Mouse (Mus musculus) CH12.LX (cell line): ENCODE measurements at regions not wholly inside any gene's neighbourhood (a gene's known extent, or its start where the extent isn't known, plus 50 kb on each side); places are given as distances from the start of the nearest gene placed in this dataset.

Experiments used
- DNase-seq: peaks from one replicate; pipeline ENCODE4 v3.0.0-alpha.2; 2013; ENCODE audit errors: extremely low read depth
- H3K27ac ChIP-seq: 2 replicates; pipeline ENCODE4 v1.5.1; 2012; ENCODE audit warnings: low read depth, mild to moderate bottlenecking, control low read depth, moderate library complexity; ENCODE audit not compliant: insufficient read depth
- H3K27me3 ChIP-seq: replicated peaks from 2 replicates; pipeline ENCODE3; 2012; ENCODE audit warnings: inconsistent platforms
- H3K36me3 ChIP-seq, 2 experiments: replicated peaks in 1 of 2; 2 replicates each; pipeline versions ENCODE3 to v1.6.1; 2012; ENCODE audit warnings: inconsistent platforms in 1 of 2, low read length in 1 of 2, mild to moderate bottlenecking in 1 of 2, mixed read lengths in 1 of 2, moderate library complexity in 1 of 2; ENCODE audit not compliant: control insufficient read depth in 1 of 2, insufficient read depth in 1 of 2
- H3K4me1 ChIP-seq, 2 experiments: 2 replicates each; pipeline ENCODE4 v1.6.1; 2012; ENCODE audit warnings: inconsistent platforms in 1 of 2, moderate library complexity in 1 of 2; ENCODE audit not compliant: insufficient read depth in 2 of 2, control insufficient read depth in 1 of 2
- H3K4me2 ChIP-seq: 2 replicates; pipeline ENCODE4 v1.6.1; 2012; ENCODE audit warnings: low read depth, mild to moderate bottlenecking, control low read depth; ENCODE audit not compliant: poor library complexity, insufficient read depth, severe bottlenecking
- H3K4me3 ChIP-seq, 3 experiments: fragments of 150-350 bp in 1 of 3; sonication (generic) in 1 of 3; replicated peaks in 1 of 3; 2 replicates each; pipeline versions ENCODE3 to v1.5.1; 2011 to 2012; ENCODE audit warnings: low read depth in 2 of 3, low read length in 2 of 3, mild to moderate bottlenecking in 2 of 3, moderate library complexity in 2 of 3, control low read depth in 1 of 3, improper control_type of control experiment in 1 of 3, inconsistent platforms in 1 of 3, mixed read lengths in 1 of 3; ENCODE audit not compliant: poor library complexity in 1 of 3
- H3K79me2 ChIP-seq: replicated peaks from 2 replicates; pipeline ENCODE4 v1.6.1; 2012; ENCODE audit warnings: mild to moderate bottlenecking, moderate library complexity; ENCODE audit not compliant: control insufficient read depth, poor library complexity, insufficient read depth, severe bottlenecking; ENCODE audit errors: extremely low read depth
- H3K9ac ChIP-seq: 2 replicates; pipeline ENCODE4 v1.6.1; 2012; ENCODE audit warnings: low read depth, mild to moderate bottlenecking, control low read depth, moderate library complexity; ENCODE audit not compliant: insufficient read depth
- H3K9me3 ChIP-seq: replicated peaks from 2 replicates; pipeline ENCODE3; 2012; ENCODE audit warnings: low read length, inconsistent platforms, mixed read lengths
- CHD1 ChIP-seq: IDR thresholded peaks from 2 replicates; pipeline ENCODE4 v1.6.1; 2012; ENCODE audit warnings: low read depth, low read length, improper control_type of control experiment, inconsistent platforms
- CHD2 ChIP-seq: IDR thresholded peaks from 2 replicates; pipeline ENCODE4 v1.6.1; 2011; ENCODE audit warnings: low read length, improper control_type of control experiment
- E2F4 ChIP-seq: IDR thresholded peaks from 2 replicates; pipeline ENCODE4 v1.6.1; 2011; ENCODE audit warnings: low read depth, low read length, improper control_type of control experiment; ENCODE audit not compliant: insufficient replicate concordance
- GABPA ChIP-seq: IDR thresholded peaks from 2 replicates; pipeline ENCODE4 v1.6.1; 2012; ENCODE audit warnings: low read depth, low read length, improper control_type of control experiment, inconsistent platforms; ENCODE audit not compliant: insufficient replicate concordance
- IRF4 ChIP-seq: IDR thresholded peaks from 2 replicates; pipeline ENCODE4 v1.6.1; 2014; ENCODE audit warnings: low read depth, mild to moderate bottlenecking, inconsistent platforms, low read length, improper control_type of control experiment
- JUN ChIP-seq: IDR thresholded peaks from 2 replicates; pipeline ENCODE4 v1.6.1; 2011; ENCODE audit warnings: low read depth, mild to moderate bottlenecking, low read length, improper control_type of control experiment, moderate library complexity; ENCODE audit not compliant: insufficient read depth
- JUND ChIP-seq: conservative IDR thresholded peaks from 2 replicates; pipeline ENCODE4 v1.6.1; 2011; ENCODE audit warnings: low read depth, low read length, improper control_type of control experiment
- MAFK ChIP-seq: IDR thresholded peaks from 2 replicates; pipeline ENCODE4 v1.6.1; 2011; ENCODE audit warnings: low read length, improper control_type of control experiment; ENCODE audit not compliant: insufficient replicate concordance
- MAZ ChIP-seq: IDR thresholded peaks from 2 replicates; pipeline ENCODE4 v1.6.1; 2012; ENCODE audit warnings: low read depth, mild to moderate bottlenecking, inconsistent platforms, low read length, improper control_type of control experiment, moderate library complexity
- TBP ChIP-seq: conservative IDR thresholded peaks from 2 replicates; pipeline ENCODE4 v1.6.1; 2011; ENCODE audit warnings: low read depth, low read length, improper control_type of control experiment
- TCF12 ChIP-seq: IDR thresholded peaks from 2 replicates; pipeline ENCODE4 v1.6.1; 2014; ENCODE audit warnings: low read depth, mild to moderate bottlenecking, inconsistent platforms, low read length, improper control_type of control experiment
- USF2 ChIP-seq: conservative IDR thresholded peaks from 2 replicates; pipeline ENCODE4 v1.6.1; 2011; ENCODE audit warnings: low read depth, low read length, improper control_type of control experiment
- ZMIZ1 ChIP-seq: IDR thresholded peaks from 2 replicates; pipeline ENCODE4 v1.6.1; 2012; ENCODE audit warnings: low read depth, mild to moderate bottlenecking, inconsistent platforms, low read length, improper control_type of control experiment
- dilution Hi-C: fragments of 300-500 bp; cut with MboI; formaldehyde crosslinking; loops from 2 replicates; pipeline ENCODE4 v1.14.3; 2020; ENCODE audit warnings: low sequenced_read_pairs; ENCODE audit not compliant: extremely low pct_unique_long_range_greater_than_20kb, extremely low pct_ligation_motif_present
- in situ Hi-C: fragments of 300-500 bp; cut with MboI; formaldehyde crosslinking; loops from 3 replicates; pipeline ENCODE4 v1.14.3; 2019; ENCODE audit warnings: low sequenced_read_pairs, low pct_ligation_motif_present, low pct_unique_long_range_greater_than_20kb, mixed read lengths

GRCm38 (mm10) chr19:54462480-54462879, 418.5 kb downstream of the Adra2a start:
- no peak for DNase-seq
- in situ Hi-C loops = no loop called here

DNA sequence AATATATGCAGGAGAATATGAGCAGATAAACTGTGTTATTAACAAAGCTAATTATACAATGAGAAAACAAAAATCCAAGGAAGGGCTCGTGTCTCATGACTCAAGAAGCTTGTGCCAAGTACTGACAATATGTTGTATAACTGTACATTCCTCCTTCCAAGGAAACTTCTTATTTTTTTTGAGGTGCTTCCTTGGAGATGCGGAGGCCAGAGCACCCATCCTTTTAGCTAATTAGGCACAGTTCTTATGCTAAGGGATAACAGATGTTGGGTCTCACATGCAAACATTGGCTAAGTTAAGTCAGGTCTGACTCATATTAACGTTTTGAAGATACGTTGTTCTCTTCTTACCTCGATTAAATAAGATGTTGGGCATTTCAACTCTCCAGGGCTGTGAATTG, 426.1 kb downstream of the Adra2a start:
- Histone ChIP-seq H3K4me1 (peaks cover 0 to 5% of the 10 kb centered on the region in 2 experiments; a peak in 1 of 4 replicates), H3K9me3 (no peaks in the 10 kb centered on the region), H3K36me3 (no peaks in the 10 kb centered on the region), H3K27ac (no peak overlapping the region), H3K9ac (no peak overlapping the region), H3K79me2 (no peaks in the 10 kb centered on the region), H3K4me2 (no peak overlapping the region), H3K4me3 (no peak overlapping the region), H3K27me3 (no peaks in the 10 kb centered on the region)
- dilution Hi-C loops (no loop called here), in situ Hi-C loops (no loop called here)
- no peak for DNase-seq
- no peak for TF ChIP-seq USF2
- no peak for TF ChIP-seq JUN

More at GRCm38 (mm10) chr19:54462480-54462879, 418.5 kb downstream of the Adra2a start:
- Histone ChIP-seq H3K9ac (no peak overlapping the region), H3K27me3 (no peaks in the 10 kb centered on the region), H3K36me3 (no peaks in the 10 kb centered on the region)
- TF ChIP-seq ZMIZ1 = no peak
- TF ChIP-seq TCF12 = no peak
- TF ChIP-seq TBP = no peak
- TF ChIP-seq IRF4 = no peak
- no peak for TF ChIP-seq CHD1
- TF ChIP-seq GABPA = no peak
- TF ChIP-seq, all 38 proteins: peak for 0
- H3K27ac ChIP-seq = no peak overlapping the region
- no peaks in the 10 kb centered on the region for H3K4me1 ChIP-seq
- no peak overlapping the region for H3K4me2 ChIP-seq
- H3K4me3 ChIP-seq = no peak overlapping the region
- H3K79me2 ChIP-seq = no peaks in the 10 kb centered on the region
- dilution Hi-C loops = no loop called here
- H3K9me3 ChIP-seq = no peaks in the 10 kb centered on the region

DNA sequence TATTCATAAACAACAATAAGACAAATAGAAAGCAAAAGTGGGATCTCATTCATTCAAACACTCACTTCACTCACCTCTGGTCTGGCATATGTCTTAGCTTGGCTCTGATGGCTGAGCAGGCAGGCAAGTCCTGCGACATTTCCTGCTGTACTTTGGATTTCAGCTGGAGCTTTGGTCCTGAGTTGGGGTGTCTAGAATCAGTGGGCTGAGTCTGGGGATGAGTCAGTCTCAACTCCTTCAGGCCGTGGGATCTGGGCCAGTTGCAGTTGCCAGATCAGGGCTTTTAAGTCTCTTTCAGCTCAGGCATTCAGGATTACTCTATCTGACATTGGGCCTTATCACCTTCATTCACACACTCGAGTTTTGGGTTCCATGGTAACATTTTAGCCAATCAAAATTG, 454.1 kb downstream of the Adra2a start:
- H3K4me3 ChIP-seq = no peak overlapping the region
- no peak overlapping the region for H3K27ac ChIP-seq
- no peak overlapping the region for H3K9ac ChIP-seq
- H3K36me3 ChIP-seq = no peaks in the 10 kb centered on the region
- H3K4me2 ChIP-seq = no peak overlapping the region
- no peak for DNase-seq
- no peaks in the 10 kb centered on the region for H3K79me2 ChIP-seq
- H3K4me1 ChIP-seq = no peaks in the 10 kb centered on the region
- TF ChIP-seq CHD2 (no peak), USF2 (no peak), MAFK (no peak), MAZ (no peak), JUND (no peak), IRF4 (no peak), CHD1 (no peak), ZMIZ1 (no peak), E2F4 (no peak), GABPA (no peak)
- no peaks in the 10 kb centered on the region for H3K9me3 ChIP-seq
- dilution Hi-C loops = no loop called here
- in situ Hi-C loops = no loop called here
- H3K27me3 ChIP-seq = no peaks in the 10 kb centered on the region
